Mouse (Mus musculus) retina, adult 2 months (tissue): ENCODE measurements around the gene Rhbdd2.

Source experiments
- DNase-seq: peaks from one replicate; pipeline ENCODE4 v3.0.0-alpha.2; 2012; ENCODE audit warnings: low read depth, low spot score

Gene Rhbdd2

DNA sequence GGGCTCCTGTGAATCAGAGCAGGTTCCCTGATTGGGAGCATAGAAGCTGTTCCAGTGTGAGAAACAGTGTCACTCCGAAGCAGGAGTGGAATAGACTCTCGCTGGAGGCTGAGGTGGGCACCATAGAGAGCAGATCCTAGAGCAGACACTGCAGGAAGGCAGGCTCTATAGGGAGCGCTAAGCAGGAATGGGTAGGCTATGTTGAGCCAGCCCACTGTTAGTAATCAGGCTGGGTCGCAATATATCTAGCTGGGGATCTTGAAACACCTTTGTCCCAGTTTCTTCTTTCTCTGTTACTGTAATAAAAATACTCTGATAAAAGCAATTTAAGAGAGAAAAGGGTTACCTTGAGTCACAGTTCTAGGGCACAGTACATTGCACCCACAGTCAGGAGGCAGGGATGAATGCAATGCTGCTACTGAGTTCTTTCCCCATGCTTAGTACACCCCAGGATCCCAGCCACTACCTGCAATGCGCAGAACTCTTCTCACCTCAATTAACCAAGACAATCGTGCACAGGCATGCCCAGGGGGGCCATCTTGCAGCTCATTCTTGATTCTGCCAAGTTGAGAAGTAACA, 48.6 kb downstream of the Rhbdd2 start:
- DNase-seq = no peak

DNA sequence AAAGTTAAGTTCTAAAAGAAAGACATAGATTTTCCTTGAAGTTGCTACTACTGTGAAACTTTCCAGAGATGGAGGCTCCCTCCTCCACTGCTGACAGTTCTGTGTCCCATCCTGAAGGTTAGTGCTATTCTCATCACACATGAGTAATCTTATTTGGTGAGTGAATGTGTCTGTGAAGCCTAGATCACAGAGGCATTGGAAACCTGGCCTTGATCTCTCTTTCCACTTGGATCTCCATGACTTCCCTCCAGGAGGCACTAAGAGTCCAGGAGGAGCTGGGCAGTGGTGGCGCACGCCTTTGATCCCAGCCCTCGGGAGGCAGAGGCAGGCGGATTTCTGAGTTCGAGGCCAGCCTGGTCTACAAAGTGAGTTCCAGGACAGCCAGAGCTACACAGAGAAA, 49.6 kb downstream of the Rhbdd2 start:
- no peak for DNase-seq

DNA sequence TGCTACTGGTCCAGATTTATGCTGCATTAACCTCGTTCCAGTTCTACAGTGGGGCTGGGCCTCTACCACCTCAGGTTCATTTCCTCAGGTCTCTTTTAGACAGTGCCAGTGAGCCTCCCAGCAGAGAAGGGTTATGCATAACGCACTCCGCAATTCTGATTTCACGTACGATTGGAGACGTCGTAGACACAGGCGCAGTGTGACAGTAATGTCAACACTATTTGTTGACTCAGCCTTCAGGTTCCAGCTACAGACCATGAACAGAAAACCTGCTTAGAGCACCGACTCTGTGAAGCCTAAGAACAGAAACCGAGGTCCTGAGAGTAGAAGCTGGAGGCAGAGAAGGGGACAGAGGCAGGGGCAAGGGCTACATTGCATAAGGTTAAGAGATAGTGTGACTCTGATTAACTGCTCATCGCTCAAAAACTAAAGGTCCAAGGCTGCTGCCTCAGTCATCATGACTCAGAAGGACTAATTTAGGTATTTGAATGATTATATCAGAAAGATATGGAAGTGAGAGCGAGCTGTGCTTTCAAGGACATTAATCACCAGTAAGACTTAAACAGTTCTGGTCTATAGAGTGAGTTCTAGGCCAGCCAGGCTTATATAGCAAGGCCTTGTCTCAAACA, 50.6 kb downstream of the Rhbdd2 start:
- no peak for DNase-seq

DNA sequence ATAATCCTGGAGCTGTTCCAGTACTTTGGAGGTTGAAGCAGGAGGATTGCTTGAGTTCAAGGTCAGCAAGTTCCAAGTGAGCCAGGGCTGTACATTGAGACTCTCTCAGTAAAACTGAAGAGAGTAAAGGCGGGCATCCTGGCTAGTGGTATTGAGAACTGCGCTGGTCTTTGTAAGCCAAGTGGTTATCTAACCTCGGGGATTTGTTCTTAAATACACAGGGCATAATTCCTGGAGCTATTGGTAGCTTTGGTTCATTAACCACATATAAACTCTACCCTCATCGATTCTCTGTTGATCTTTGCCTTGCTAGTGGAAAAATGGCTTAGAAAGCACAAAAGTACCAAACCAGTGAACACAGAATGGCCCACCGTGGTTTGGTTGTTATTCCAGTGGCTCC, 58.0 kb downstream of the Rhbdd2 start:
- no peak for DNase-seq

DNA sequence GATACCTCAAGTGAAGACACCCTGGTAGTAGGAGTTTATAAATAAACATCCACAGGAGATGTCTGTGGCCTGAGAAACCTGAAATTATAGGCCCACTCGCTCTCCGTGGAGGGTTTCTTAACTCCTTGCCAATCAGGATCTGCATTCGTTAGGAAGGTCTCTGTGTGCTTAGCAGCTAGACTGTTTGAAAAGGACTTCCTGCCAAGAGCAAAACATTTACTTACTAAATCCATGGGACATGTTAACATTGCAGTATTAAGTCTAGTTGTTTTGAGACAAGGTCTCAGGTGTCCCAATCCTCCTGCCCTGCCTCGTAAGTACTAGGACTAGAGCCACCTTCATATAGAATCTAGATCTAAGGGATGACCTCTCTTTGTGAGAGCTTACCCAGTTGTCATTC, 58.8 kb downstream of the Rhbdd2 start:
- DNase-seq = no peak

DNA sequence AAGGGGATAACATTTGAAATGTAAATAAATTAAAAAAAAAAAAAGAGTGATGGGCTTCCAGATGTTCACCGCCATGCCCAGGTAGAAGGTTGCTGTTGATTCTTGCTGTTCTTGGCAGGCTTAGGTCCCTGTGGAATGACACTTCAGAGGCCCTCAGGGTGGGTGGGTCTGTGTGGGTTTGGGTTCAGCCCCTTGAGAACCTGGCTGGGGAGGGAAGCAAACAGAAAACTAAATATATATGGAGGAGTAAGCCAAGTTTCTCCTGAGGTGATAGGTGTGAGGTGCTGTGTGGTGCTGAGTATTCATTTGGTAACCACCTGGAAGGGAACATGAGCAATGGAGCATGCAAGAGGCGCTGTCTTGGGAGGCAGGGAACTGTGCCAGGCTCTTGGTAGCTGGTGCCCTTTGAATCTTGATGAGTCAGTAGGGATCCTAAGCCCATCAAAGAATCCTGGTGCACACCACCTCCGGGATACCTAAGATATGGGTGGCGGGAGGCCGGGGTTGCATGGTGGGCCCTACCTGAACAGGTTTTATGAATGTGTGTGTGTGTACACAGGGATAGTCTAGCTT, 60.9 kb downstream of the Rhbdd2 start:
- DNase-seq = no peak

DNA sequence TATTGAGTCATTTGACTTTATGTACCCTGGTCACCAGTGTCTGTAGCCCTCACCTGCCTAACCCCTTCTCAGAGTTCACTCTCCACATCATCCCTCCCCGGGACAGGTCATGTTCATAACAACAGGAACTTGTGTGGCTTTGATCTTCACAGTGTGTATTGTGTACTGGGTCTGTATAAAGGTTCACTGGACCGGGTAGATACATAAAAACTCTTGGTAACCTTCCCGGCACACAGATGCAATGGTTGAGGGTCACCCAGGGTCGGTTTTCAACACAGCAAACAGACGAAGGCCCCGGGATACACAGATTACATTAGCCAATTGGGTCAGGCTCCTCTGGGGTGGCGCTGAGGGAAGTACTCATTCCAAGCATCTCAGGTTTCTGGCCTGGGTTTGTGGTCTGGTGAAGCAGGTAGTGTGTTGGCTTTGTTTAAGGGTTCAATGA, 62.9 kb downstream of the Rhbdd2 start:
- DNase-seq = no peak
